Mouse (Mus musculus): Measurements from ENCODE around the gene Ttc12. TPM values are rescaled to one million over a fixed set of nuclear protein-coding genes. Genes with fewer than 3 reads are reported as not detected.

The Ttc12 gene
- polyA plus RNA-seq, 1 experiment from 2014 or later, result 1.6 TPM

DNA sequence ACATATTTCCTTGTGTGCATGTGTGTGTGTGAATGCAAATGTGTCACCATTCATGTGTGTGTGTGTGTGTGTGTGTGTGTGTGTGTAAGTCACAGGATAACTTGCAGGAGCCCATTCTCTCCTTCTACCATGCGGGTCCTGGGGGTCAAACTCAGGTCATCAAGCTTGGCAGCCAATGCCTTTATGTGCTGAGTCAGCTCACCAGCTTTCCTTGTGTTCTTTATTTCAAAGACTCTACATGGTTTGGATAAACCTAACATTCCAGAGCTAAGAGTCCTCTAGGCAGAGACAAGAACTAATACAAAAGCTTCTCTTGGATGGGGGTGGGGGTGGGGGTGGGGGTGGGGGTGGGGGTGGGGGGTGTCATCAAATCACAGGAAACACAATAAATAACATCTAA, 60.4 kb downstream of the Ttc12 start:
- Histone ChIP-seq H3K27me3 (ENCODE audit: poor library complexity, severe bottlenecking) (no peaks in the 10 kb centered on the region), H3K9me3 (no peaks in the 10 kb centered on the region), H3K4me1 (peaks cover 7% of the 10 kb centered on the region; the same call in 1 of the 2 replicates), H3K4me3 (no peak overlapping the region), H3K27ac (no peak overlapping the region), H3K36me3 (replicated peaks) (no peaks in the 10 kb centered on the region)
- no peak for DNase-seq (ENCODE audit: extremely low spot score, low spot score)
- WGBS, result 58% methylated on average over 1 of the region's 1 CpGs

DNA sequence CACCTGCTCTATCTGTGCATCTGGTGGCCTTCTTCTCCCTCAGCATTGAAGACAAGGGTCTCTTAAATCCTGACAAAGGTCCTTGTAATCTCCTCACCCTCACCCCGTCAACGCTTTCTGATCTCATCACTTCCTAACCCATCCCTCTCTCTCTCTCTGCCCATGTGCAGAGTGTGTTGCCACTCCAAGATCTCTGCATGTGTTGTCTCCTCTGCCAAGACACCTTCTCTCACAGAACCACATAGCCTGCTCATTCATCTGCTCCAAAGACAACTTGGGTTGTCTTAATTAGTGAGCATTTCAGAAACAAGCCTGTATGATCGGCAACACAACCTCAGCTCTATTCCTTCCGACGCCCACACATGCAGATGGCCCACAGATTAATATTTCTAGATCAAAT, 62.2 kb downstream of the Ttc12 start:
- WGBS, result 91% methylated on average over 5 of the region's 5 CpGs
- H3K27me3 ChIP-seq (ENCODE audit: poor library complexity, severe bottlenecking), result no peaks in the 10 kb centered on the region
- no peak overlapping the region for H3K27ac ChIP-seq
- no peak overlapping the region for H3K4me3 ChIP-seq
- no peak for DNase-seq (ENCODE audit: extremely low spot score, low spot score)
- H3K4me1 ChIP-seq, result peaks cover 7% of the 10 kb centered on the region; the same call in 1 of the 2 replicates
- no peaks in the 10 kb centered on the region for H3K9me3 ChIP-seq
- no peaks in the 10 kb centered on the region for H3K36me3 ChIP-seq (replicated peaks)

DNA sequence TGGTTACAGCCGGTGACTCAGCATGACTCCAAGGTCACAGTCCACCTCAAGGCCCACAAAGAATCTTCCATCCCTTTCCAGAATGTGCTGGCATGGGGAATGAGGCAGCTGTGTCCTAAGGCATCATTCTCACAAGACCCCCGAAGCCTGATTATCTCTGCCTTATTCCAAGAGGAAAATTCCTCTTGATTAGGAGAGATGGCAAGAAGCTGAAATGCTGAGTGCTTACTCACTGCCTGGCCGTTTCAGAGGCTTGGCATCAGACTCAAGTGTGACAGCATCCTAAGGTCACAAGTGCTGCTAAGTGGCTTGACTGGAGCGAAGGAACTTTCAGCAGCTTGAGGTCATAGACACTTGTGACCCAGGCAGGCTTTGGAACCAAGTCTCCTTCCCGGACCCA, 75.4 kb downstream of the Ttc12 start:
- H3K27me3 ChIP-seq (ENCODE audit: poor library complexity, severe bottlenecking), result no peaks in the 10 kb centered on the region
- H3K27ac ChIP-seq, result no peak overlapping the region
- H3K36me3 ChIP-seq (replicated peaks), result no peaks in the 10 kb centered on the region
- no peaks in the 10 kb centered on the region for H3K9me3 ChIP-seq
- no peak for DNase-seq (ENCODE audit: extremely low spot score, low spot score)
- 81% methylated on average over 5 of the region's 5 CpGs for WGBS
- peaks cover 10% of the 10 kb centered on the region for H3K4me1 ChIP-seq
- no peak overlapping the region for H3K4me3 ChIP-seq

DNA sequence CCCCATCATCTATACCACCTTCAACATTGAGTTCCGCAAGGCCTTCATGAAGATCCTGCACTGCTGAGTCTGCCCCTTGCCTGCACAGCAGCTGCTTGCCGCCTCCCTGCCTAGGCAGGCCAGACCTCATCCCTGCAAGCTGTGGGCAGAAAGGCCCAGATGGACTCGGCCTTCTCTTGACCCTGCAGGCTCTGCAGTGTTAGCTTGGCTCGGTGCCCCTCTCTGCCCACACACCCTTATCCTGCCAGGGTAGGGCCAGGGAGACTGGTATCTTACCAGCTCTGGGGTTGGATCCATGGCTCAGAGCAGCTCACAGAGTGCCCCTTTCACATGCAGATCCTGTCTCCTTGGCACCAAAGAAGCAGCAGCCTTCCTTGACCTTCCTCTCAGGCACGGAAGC, 79.0 kb downstream of the Ttc12 start:
- no peaks in the 10 kb centered on the region for H3K9me3 ChIP-seq
- no peaks in the 10 kb centered on the region for H3K36me3 ChIP-seq (replicated peaks)
- WGBS, result 93% methylated on average over 5 of the region's 5 CpGs
- no peaks in the 10 kb centered on the region for H3K27me3 ChIP-seq (ENCODE audit: poor library complexity, severe bottlenecking)
- H3K4me3 ChIP-seq, result no peak overlapping the region
- H3K27ac ChIP-seq, result no peak overlapping the region
- peaks cover 10% of the 10 kb centered on the region for H3K4me1 ChIP-seq
- DNase-seq (ENCODE audit: extremely low spot score, low spot score), result no peak

DNA sequence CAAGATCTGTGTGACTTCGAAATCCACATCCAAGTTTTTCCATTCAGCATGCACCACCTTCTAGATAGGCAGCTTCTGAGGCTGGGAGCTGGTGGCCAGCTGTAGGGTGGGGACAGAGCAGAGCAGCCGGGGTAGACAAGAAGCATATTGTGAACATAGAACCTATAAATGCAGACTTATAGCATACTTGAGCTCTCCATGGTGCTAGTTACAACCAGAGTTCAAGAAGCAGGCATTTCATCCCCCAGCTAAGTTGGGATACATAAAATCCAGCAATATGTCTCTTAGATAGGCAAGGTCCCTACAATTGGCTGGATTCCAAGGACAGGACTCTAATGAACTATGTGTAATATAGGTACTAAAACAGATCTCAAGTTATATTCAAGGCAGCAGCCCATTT, 82.3 kb downstream of the Ttc12 start:
- Histone ChIP-seq H3K4me1 (no peaks in the 10 kb centered on the region), H3K27me3 (ENCODE audit: poor library complexity, severe bottlenecking) (no peaks in the 10 kb centered on the region), H3K36me3 (replicated peaks) (no peaks in the 10 kb centered on the region), H3K4me3 (no peak overlapping the region), H3K9me3 (no peaks in the 10 kb centered on the region), H3K27ac (no peak overlapping the region)
- 76% methylated on average over 2 of the region's 2 CpGs for WGBS
- no peak for DNase-seq (ENCODE audit: extremely low spot score, low spot score)

DNA sequence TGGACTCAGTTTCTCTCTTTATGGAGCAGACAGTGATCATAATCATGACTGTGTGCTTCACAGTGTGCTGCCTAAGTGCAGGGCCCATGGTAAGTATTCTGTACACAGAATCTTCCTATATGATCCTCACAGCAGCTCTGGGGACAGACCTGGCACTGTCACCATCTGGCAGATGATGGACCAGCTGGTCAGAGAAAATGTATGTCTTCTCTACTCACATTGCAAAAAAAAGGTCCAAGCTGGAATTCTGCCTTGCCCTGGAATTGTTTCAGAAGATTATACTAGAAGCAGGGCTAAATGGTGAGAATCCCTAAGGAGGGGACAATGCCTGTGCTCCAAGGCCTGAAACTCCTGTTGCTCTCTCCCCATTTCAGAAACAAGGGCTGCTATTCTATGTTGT, 90.0 kb downstream of the Ttc12 start:
- no peak overlapping the region for H3K4me3 ChIP-seq
- H3K4me1 ChIP-seq, result no peaks in the 10 kb centered on the region
- no peaks in the 10 kb centered on the region for H3K9me3 ChIP-seq
- no peaks in the 10 kb centered on the region for H3K36me3 ChIP-seq (replicated peaks)
- DNase-seq (ENCODE audit: extremely low spot score, low spot score), result no peak
- H3K27me3 ChIP-seq (ENCODE audit: poor library complexity, severe bottlenecking), result no peaks in the 10 kb centered on the region
- no peak overlapping the region for H3K27ac ChIP-seq

DNA sequence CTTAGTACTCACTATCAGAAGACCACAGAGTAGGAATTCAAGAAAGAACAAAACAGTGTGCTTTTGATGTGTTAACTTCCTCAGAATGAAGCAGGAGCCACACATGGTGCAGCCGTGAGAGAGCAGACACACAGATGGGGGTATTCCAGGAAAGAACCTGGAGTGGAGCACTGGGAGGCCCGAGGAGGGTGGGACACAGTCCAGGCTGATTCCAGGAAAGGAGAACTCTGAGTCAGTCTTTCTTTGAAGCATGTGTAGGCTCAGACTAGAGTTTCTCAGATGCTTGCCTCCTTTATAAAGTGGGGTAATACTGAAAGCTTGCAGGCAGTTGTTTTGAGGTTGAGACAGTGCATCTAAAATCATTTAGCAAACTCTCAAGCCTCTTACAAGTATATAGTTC, 93.8 kb downstream of the Ttc12 start:
- H3K9me3 ChIP-seq, result no peaks in the 10 kb centered on the region
- WGBS, result 73% methylated on average over 2 of the region's 2 CpGs
- H3K36me3 ChIP-seq (replicated peaks), result no peaks in the 10 kb centered on the region
- no peaks in the 10 kb centered on the region for H3K27me3 ChIP-seq (ENCODE audit: poor library complexity, severe bottlenecking)
- no peak for DNase-seq (ENCODE audit: extremely low spot score, low spot score)
- H3K27ac ChIP-seq, result no peak overlapping the region
- H3K4me1 ChIP-seq, result no peaks in the 10 kb centered on the region
- no peak overlapping the region for H3K4me3 ChIP-seq

Other genes with a start within 250 kb of the Ttc12 start
- not detected in 2 replicates for gene Gm4894, start 235.7 kb downstream of the Ttc12 start, polyA plus RNA-seq (2016; fragmentation: Nextera tagmentation; extraction: Ambion mirVana)
- gene Drd2, start 145.6 kb downstream of the Ttc12 start, polyA plus RNA-seq (2016; fragmentation: Nextera tagmentation; extraction: Ambion mirVana), result 0.27 and 0.43 TPM in 2 replicates
- not detected in 2 replicates for gene Ankk1, start 59.2 kb downstream of the Ttc12 start, polyA plus RNA-seq (2016; fragmentation: Nextera tagmentation; extraction: Ambion mirVana)

Measured in forebrain, embryonic 10.5 days (tissue).